Comparison of ENCODE assay signal across 15 mouse cellular contexts in the genomic region with DNA sequence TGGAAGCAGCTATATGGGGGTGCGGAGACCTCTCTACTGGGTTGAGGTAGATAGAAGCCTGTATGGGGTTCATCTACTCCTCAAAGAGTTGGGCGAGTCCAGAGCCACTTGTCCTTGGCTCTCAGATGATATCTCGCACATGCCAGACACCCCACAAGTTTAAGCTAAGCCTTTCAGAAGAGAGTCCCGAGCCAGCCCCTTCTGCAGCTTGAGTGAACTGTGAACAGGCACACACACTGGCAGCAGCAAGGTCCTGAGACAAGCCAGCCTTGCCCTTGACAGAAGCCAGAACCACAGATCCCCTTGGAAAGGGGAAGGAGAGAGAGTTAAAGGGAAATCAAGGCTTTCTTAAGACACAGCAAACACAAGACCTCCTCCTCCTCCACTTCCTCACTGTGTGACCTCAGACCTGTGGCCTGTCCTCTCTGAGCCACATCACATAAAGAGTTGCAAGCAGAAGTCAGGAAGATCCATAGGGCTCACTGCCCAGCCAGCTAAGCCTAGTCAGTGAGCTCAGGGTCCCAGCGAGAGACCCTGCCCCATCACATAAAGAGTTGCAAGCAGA. TPM values are rescaled to one million over a fixed set of nuclear protein-coding genes. Genes with fewer than 3 reads are reported as not detected.
DNase-seq lines count a peak whose midpoint lies in the region; ATAC-seq lines count a peak whose summit lies in the region.
"Had no signal": no experiment of that assay in that cellular context is flagged by ENCODE, and none has a peak within 500 bp of the region (broad histone marks: within the 10 kb centered on the region; RNA-seq: fewer than 3 reads in every experiment).

No protein-coding gene starts in this region.

- WGBS in heart, embryonic 12.5 days, result 44% methylated on average over 5 of the region's 5 CpGs
- 48% methylated on average over 5 of the region's 5 CpGs for WGBS in heart, embryonic 11.5 days (ENCODE audit: insufficient replicate concordance)
- 42% methylated on average over 5 of the region's 5 CpGs for WGBS in liver, embryonic 16.5 days (ENCODE audit: insufficient replicate concordance)
- 48% methylated on average over 5 of the region's 5 CpGs for WGBS in liver, embryonic 12.5 days (ENCODE audit: insufficient replicate concordance)
- WGBS in embryonic facial prominence, embryonic 14.5 days, result 84% methylated on average over 5 of the region's 5 CpGs

- no peak overlapping the region for H3K4me3 ChIP-seq in heart, embryonic 12.5 days
- H3K4me3 ChIP-seq in heart, embryonic 11.5 days (ENCODE audit: low read depth, low read length), result no peak overlapping the region
- no peak overlapping the region for H3K4me3 ChIP-seq in liver, embryonic 16.5 days (ENCODE audit: low read depth, low read length)
- H3K4me3 ChIP-seq in liver, embryonic 12.5 days, result no peak overlapping the region
- peak overlapping the region; percentile 36; the same call in 1 of the 2 replicates for H3K4me3 ChIP-seq in embryonic facial prominence, embryonic 14.5 days (ENCODE audit: low read depth, low read length)
- H3K4me3 ChIP-seq: midbrain, embryonic 15.5 days had no signal

- H3K27me3 ChIP-seq in heart, embryonic 12.5 days (replicated peaks), result peaks cover 55% of the 10 kb centered on the region
- H3K27me3 ChIP-seq in heart, embryonic 11.5 days (ENCODE audit: control insufficient read depth, insufficient read depth, low read length), result peaks cover 39% of the 10 kb centered on the region
- peaks cover 8% of the 10 kb centered on the region for H3K27me3 ChIP-seq in liver, embryonic 16.5 days (ENCODE audit: control insufficient read depth, insufficient read depth, low read depth, low read length)
- peaks cover 30% of the 10 kb centered on the region for H3K27me3 ChIP-seq in liver, embryonic 12.5 days (replicated peaks)
- H3K27me3 ChIP-seq in embryonic facial prominence, embryonic 14.5 days (replicated peaks; ENCODE audit: control insufficient read depth, insufficient read depth, low read length), result 0 out of 2 replicates have a peak, but pooled peaks cover 7% of the 10 kb centered on the region

- no peaks in the 10 kb centered on the region for H3K9me3 ChIP-seq in heart, embryonic 12.5 days (replicated peaks)
- H3K9me3 ChIP-seq in heart, embryonic 11.5 days (replicated peaks; ENCODE audit: control insufficient read depth, low read length), result no peaks in the 10 kb centered on the region
- H3K9me3 ChIP-seq in liver, embryonic 16.5 days (replicated peaks; ENCODE audit: control insufficient read depth, low read length), result no peaks in the 10 kb centered on the region
- H3K9me3 ChIP-seq in liver, embryonic 12.5 days (replicated peaks), result no peaks in the 10 kb centered on the region
- H3K9me3 ChIP-seq in embryonic facial prominence, embryonic 14.5 days (ENCODE audit: control insufficient read depth, low read length), result no peaks in the 10 kb centered on the region
- H3K9me3 ChIP-seq: midbrain, embryonic 15.5 days had no signal

- ATAC-seq in heart, embryonic 12.5 days (ENCODE audit: insufficient number of reproducible peaks, low FRiP score), result no peak
- ATAC-seq in heart, embryonic 11.5 days (replicated peaks; ENCODE audit: insufficient number of reproducible peaks, low FRiP score, low TSS enrichment), result no peak
- ATAC-seq in liver, embryonic 16.5 days (ENCODE audit: low read depth), result no peak
- no peak for ATAC-seq in liver, embryonic 12.5 days
- ATAC-seq in embryonic facial prominence, embryonic 14.5 days (ENCODE audit: low read depth), result no peak
- ATAC-seq in monocyte, adult 5-6 weeks (replicated peaks; ENCODE audit: insufficient number of reproducible peaks, low FRiP score, low TSS enrichment, poor library complexity, severe bottlenecking), result peak; percentile 64
- ATAC-seq: hindbrain, postnatal 0 days; midbrain, embryonic 15.5 days had no signal

- 0 out of 2 replicates have a peak overlapping the region, but pooled peaks have one; percentile 14 for H3K9ac ChIP-seq in heart, embryonic 12.5 days
- no peak overlapping the region for H3K9ac ChIP-seq in heart, embryonic 11.5 days (ENCODE audit: low read depth, low read length)
- no peak overlapping the region for H3K9ac ChIP-seq in liver, embryonic 16.5 days (ENCODE audit: low read depth, low read length)
- no peak overlapping the region for H3K9ac ChIP-seq in liver, embryonic 12.5 days
- H3K9ac ChIP-seq in embryonic facial prominence, embryonic 14.5 days (ENCODE audit: low read depth, low read length), result no peak overlapping the region
- H3K9ac ChIP-seq: midbrain, embryonic 15.5 days had no signal

- H3K36me3 ChIP-seq in heart, embryonic 12.5 days, result no peaks in the 10 kb centered on the region
- no peaks in the 10 kb centered on the region for H3K36me3 ChIP-seq in heart, embryonic 11.5 days (ENCODE audit: control insufficient read depth, insufficient read depth, low read length)
- H3K36me3 ChIP-seq in liver, embryonic 16.5 days (ENCODE audit: control insufficient read depth, insufficient read depth), result no peaks in the 10 kb centered on the region
- no peaks in the 10 kb centered on the region for H3K36me3 ChIP-seq in liver, embryonic 12.5 days
- H3K36me3 ChIP-seq in embryonic facial prominence, embryonic 14.5 days (ENCODE audit: control insufficient read depth, insufficient read depth, low read length), result no peaks in the 10 kb centered on the region
- H3K36me3 ChIP-seq: midbrain, embryonic 15.5 days had no signal

- H3K27ac ChIP-seq in heart, embryonic 12.5 days (ENCODE audit: poor library complexity, severe bottlenecking), result no peak overlapping the region
- no peak overlapping the region for H3K27ac ChIP-seq in heart, embryonic 11.5 days (ENCODE audit: low read depth, low read length)
- H3K27ac ChIP-seq in liver, embryonic 16.5 days (ENCODE audit: low read length), result peak overlapping the region; percentile 19; the same call in 1 of the 2 replicates
- H3K27ac ChIP-seq in liver, embryonic 12.5 days, result no peak overlapping the region
- no peak overlapping the region for H3K27ac ChIP-seq in embryonic facial prominence, embryonic 14.5 days (replicated peaks; ENCODE audit: low read depth, low read length)
- H3K27ac ChIP-seq: hindbrain, postnatal 0 days; midbrain, embryonic 15.5 days had no signal

- H3K4me1 ChIP-seq in heart, embryonic 12.5 days (replicated peaks), result peaks cover 28% of the 10 kb centered on the region
- H3K4me1 ChIP-seq in heart, embryonic 11.5 days (ENCODE audit: control insufficient read depth, insufficient read depth, low read length), result peaks cover 17% of the 10 kb centered on the region
- no peaks in the 10 kb centered on the region for H3K4me1 ChIP-seq in liver, embryonic 16.5 days (ENCODE audit: control insufficient read depth, low read depth, low read length)
- H3K4me1 ChIP-seq in liver, embryonic 12.5 days, result peaks cover 11% of the 10 kb centered on the region; the same call in 1 of the 2 replicates
- peaks cover 4% of the 10 kb centered on the region; the same call in 1 of the 2 replicates for H3K4me1 ChIP-seq in embryonic facial prominence, embryonic 14.5 days (ENCODE audit: control insufficient read depth, insufficient read depth, low read length)

- DNase-seq in embryonic facial prominence, embryonic 14.5 days (ENCODE audit: low spot score), result no peak
- DNase-seq in urinary bladder, adult 2 months (ENCODE audit: low spot score), result no peak
- DNase-seq in spleen, postnatal 4 days (ENCODE audit: low spot score in 2 of 2), result no peak
- DNase-seq: adrenal gland, adult 2 months; cerebellum, adult 11 months; embryo, embryonic 11 days; spleen, adult 18-20 months; thymus, adult 2 months had no signal

- H3K4me2 ChIP-seq in heart, embryonic 12.5 days, result peak overlapping the region; percentile 1
- H3K4me2 ChIP-seq in heart, embryonic 11.5 days, result no peak overlapping the region
- H3K4me2 ChIP-seq in liver, embryonic 16.5 days (ENCODE audit: low read depth, low read length), result no peak overlapping the region
- no peak overlapping the region for H3K4me2 ChIP-seq in liver, embryonic 12.5 days
- H3K4me2 ChIP-seq in embryonic facial prominence, embryonic 14.5 days (ENCODE audit: low read depth, low read length), result peak overlapping the region; percentile 52
- H3K4me2 ChIP-seq: midbrain, embryonic 15.5 days had no signal

RNA-seq across cellular contexts. Expression of a gene that starts 1.5 kb away (rescaled TPM):
- polyA plus RNA-seq in heart, embryonic 12.5 days (2016; fragmentation: Nextera tagmentation; extraction: Ambion mirVana), result 1.4 and 1.8 TPM in 2 replicates
- polyA plus RNA-seq in heart, embryonic 11.5 days (2014; fragmentation: Nextera tagmentation; extraction: Ambion mirVana), result 1.7 and 1.8 TPM in 2 replicates
- polyA plus RNA-seq in liver, embryonic 16.5 days (2015; fragmentation: Nextera tagmentation; extraction: Ambion mirVana), result 2.5 TPM in 2 replicates
- 1.7 and 1.9 TPM in 2 replicates for polyA plus RNA-seq in liver, embryonic 12.5 days (2016; fragmentation: Nextera tagmentation; extraction: Ambion mirVana)
- 4.6 and 7.8 TPM in 2 replicates for polyA plus RNA-seq in embryonic facial prominence, embryonic 14.5 days (2014; fragmentation: Nextera tagmentation; extraction: Ambion mirVana)
- 15.8 to 84.7 TPM (median 20.2 TPM) in 3 replicates for total RNA-seq in monocyte, adult 5-6 weeks (2017)
- 10.0 and 12.2 TPM in 2 replicates for polyA plus RNA-seq in urinary bladder, adult 2 months (2012; rRNA removed)

Comparison
In these comparisons a context has a peak if more than half of its experiments do, and no peak if none do; other contexts are left out.
1. H3K4me2 ChIP-seq: peak in heart, embryonic 12.5 days (single experiment) and embryonic facial prominence, embryonic 14.5 days (single experiment); none in heart, embryonic 11.5 days (single experiment), liver, embryonic 16.5 days (single experiment) and liver, embryonic 12.5 days (single experiment).